Mouse (Mus musculus) adrenal gland, adult (tissue): ENCODE data around the gene BC067074.

Source experiments
- DNase-seq, 2 experiments: peaks; one replicate each; pipeline ENCODE4 v3.0.0; 2022 to 2023; ENCODE audit warnings: low spot score in 1 of 2; ENCODE audit not compliant: inconsistent age in 2 of 2

BC067074 gene

DNA sequence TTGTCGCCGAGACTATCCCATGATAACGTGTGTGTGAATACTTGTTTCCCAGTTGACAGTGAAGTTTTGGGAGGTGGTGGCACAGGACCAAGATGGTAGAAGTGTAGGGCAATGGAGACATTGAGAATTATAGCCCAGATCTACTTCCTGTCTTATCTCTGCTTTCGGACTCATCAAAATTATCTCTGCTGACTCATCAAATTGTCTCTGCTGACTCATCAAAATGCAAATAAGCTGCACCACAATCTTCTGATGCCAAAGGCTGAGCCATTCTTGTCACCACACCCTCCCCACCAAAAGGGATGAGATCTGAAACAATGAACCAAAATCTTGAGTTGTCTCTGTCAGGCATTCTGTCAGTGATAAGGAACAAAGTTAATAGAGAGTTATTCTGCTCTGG lies 132.9 kb downstream of the BC067074 start:
- no peak for DNase-seq
